Mouse (Mus musculus) T-cell, adult 2 months (primary cell): ENCODE results near the gene Ifng.

Experiments used
- DNase-seq: peaks from one replicate; pipeline ENCODE4 v3.0.0; 2022; ENCODE audit warnings: low spot score

Gene Ifng

GRCm38 (mm10) chr10:118480118-118480517 is 39.3 kb downstream of the Ifng start:
- DNase-seq: no peak

- peak; percentile 16 for DNase-seq
Observed at GRCm38 (mm10) chr10:118480793-118481192, 39.9 kb downstream of the Ifng start.

- no peak for DNase-seq
Observed at GRCm38 (mm10) chr10:118494109-118494508, 53.3 kb downstream of the Ifng start.

GRCm38 (mm10) chr10:118495362-118495761 is 54.5 kb downstream of the Ifng start:
- DNase-seq: no peak
